Mouse (Mus musculus): ENCODE measurements around the gene Hist1h3g.
"Not testable (repeated sequence)": the region's sequence is repeated elsewhere in the genome, so short reads cannot be mapped to it uniquely, and the experiment has no call there.

- peak; percentile 34 for TF ChIP-seq MAX (IDR thresholded peaks at IDR 0.05)
- TF ChIP-seq CTCF (IDR thresholded peaks at IDR 0.05; ENCODE audit: control insufficient read depth, insufficient read depth, insufficient read length): not testable (repeated sequence)
These were observed at the start of gene Hist1h3g for GRCm38 (mm10) chr13:23535137-23536075.

Measured in C2C12 (cell line).